Mouse (Mus musculus): Measurements from ENCODE around the gene Olfr374. TPM values are rescaled to one million over a fixed set of nuclear protein-coding genes. Genes with fewer than 3 reads are reported as not detected.

The Olfr374 gene
- polyA plus RNA-seq, 1 experiment from 2014 or later: not detected

- peaks cover 50% of the 10 kb centered on the region for H3K36me3 ChIP-seq
- no peaks in the 10 kb centered on the region for H3K9me3 ChIP-seq (replicated peaks)
- no peak overlapping the region for H3K27ac ChIP-seq
Measured at GRCm38 (mm10) chr8:72153382-72153781, 46.5 kb downstream of the Olfr374 start.

GRCm38 (mm10) chr8:72158096-72158495, 51.3 kb downstream of the Olfr374 start:
- Histone ChIP-seq H3K9me3 (replicated peaks) (no peaks in the 10 kb centered on the region), H3K27me3 (no peaks in the 10 kb centered on the region), H3K27ac (no peak overlapping the region), H3K36me3 (peaks cover 6% of the 10 kb centered on the region), H3K4me3 (no peak overlapping the region), H3K9ac (no peak overlapping the region; the same call in 1 of the 2 replicates), H3K4me2 (no peak overlapping the region), H3K4me1 (replicated peaks) (peaks cover 24% of the 10 kb centered on the region)
- no peak for ATAC-seq (replicated peaks; ENCODE audit: insufficient number of reproducible peaks, insufficient read depth, low FRiP score, low read depth)
- WGBS: 90% methylated on average over 2 of the region's 2 CpGs

More at GRCm38 (mm10) chr8:72153382-72153781, 46.5 kb downstream of the Olfr374 start:
- Histone ChIP-seq H3K4me1 (replicated peaks) (no peaks in the 10 kb centered on the region), H3K4me2 (no peak overlapping the region), H3K4me3 (no peak overlapping the region), H3K9ac (no peak overlapping the region), H3K27me3 (no peaks in the 10 kb centered on the region)
- ATAC-seq (replicated peaks; ENCODE audit: insufficient number of reproducible peaks, insufficient read depth, low FRiP score, low read depth): no peak

GRCm38 (mm10) chr8:72158726-72159125, 51.9 kb downstream of the Olfr374 start:
- H3K4me3 ChIP-seq: no peak overlapping the region
- H3K4me2 ChIP-seq: no peak overlapping the region
- no peaks in the 10 kb centered on the region for H3K27me3 ChIP-seq
- H3K36me3 ChIP-seq: peaks cover 4% of the 10 kb centered on the region; the same call in 1 of the 2 replicates
- 70% methylated on average over 3 of the region's 3 CpGs for WGBS
- no peaks in the 10 kb centered on the region for H3K9me3 ChIP-seq (replicated peaks)
- ATAC-seq (replicated peaks; ENCODE audit: insufficient number of reproducible peaks, insufficient read depth, low FRiP score, low read depth): no peak
- H3K4me1 ChIP-seq (replicated peaks): peaks cover 24% of the 10 kb centered on the region
- H3K27ac ChIP-seq: no peak overlapping the region
- H3K9ac ChIP-seq: no peak overlapping the region

- Histone ChIP-seq H3K27ac (peak overlapping the region; percentile 81; the same call in 1 of the 2 replicates), H3K4me3 (peak overlapping the region; percentile 52), H3K36me3 (peaks cover 9% of the 10 kb centered on the region; the same call in 1 of the 2 replicates), H3K27me3 (no peaks in the 10 kb centered on the region), H3K4me2 (peak overlapping the region; percentile 85), H3K9me3 (replicated peaks) (no peaks in the 10 kb centered on the region), H3K4me1 (replicated peaks) (peaks cover 24% of the 10 kb centered on the region), H3K9ac (no peak overlapping the region)
- ATAC-seq (replicated peaks; ENCODE audit: insufficient number of reproducible peaks, insufficient read depth, low FRiP score, low read depth): no peak
- whole genome bisulfite sequencing: 57% methylated on average over 3 of the region's 3 CpGs
Measured at GRCm38 (mm10) chr8:72160007-72160406, 53.2 kb downstream of the Olfr374 start.

GRCm38 (mm10) chr8:72160707-72161697, 54.2 kb downstream of the Olfr374 start, which contains the start of gene Rab8a:
Rab8a (plus strand) TSS chr8:72161200.
- Histone ChIP-seq H3K4me3 (peak within 1 kb of the TSS; percentile 73), H3K4me2 (peak within 1 kb of the TSS; percentile 85), H3K27me3 (no peaks in the 10 kb centered on the region), H3K36me3 (peaks cover 9% of the 10 kb centered on the region; the same call in 1 of the 2 replicates), H3K27ac (peak within 1 kb of the TSS; percentile 81), H3K4me1 (replicated peaks) (peaks cover 24% of the 10 kb centered on the region), H3K9me3 (replicated peaks) (no peaks in the 10 kb centered on the region), H3K9ac (peak within 1 kb of the TSS; percentile 81)
- peak; percentile 98 for ATAC-seq (replicated peaks; ENCODE audit: insufficient number of reproducible peaks, insufficient read depth, low FRiP score, low read depth)
- under 1% methylated on average over 82 of the region's 82 CpGs for WGBS

- Histone ChIP-seq H3K27ac (no peak overlapping the region), H3K27me3 (no peaks in the 10 kb centered on the region), H3K4me3 (no peak overlapping the region), H3K4me2 (peak overlapping the region; percentile 85), H3K36me3 (peaks cover 9% of the 10 kb centered on the region; the same call in 1 of the 2 replicates), H3K4me1 (replicated peaks) (peaks cover 29% of the 10 kb centered on the region), H3K9ac (no peak overlapping the region), H3K9me3 (replicated peaks) (no peaks in the 10 kb centered on the region)
- no peak for ATAC-seq (replicated peaks; ENCODE audit: insufficient number of reproducible peaks, insufficient read depth, low FRiP score, low read depth)
Measured at GRCm38 (mm10) chr8:72162821-72163220, 56.0 kb downstream of the Olfr374 start.

Other genes starting within 250 kb of the Olfr374 start
- 3.7 and 5.7 TPM in 2 replicates for gene Zfp709, start 225.0 kb upstream of the Olfr374 start, polyA plus RNA-seq (2015; fragmentation: Nextera tagmentation; extraction: Ambion mirVana)
- gene Zfp882, start 198.4 kb upstream of the Olfr374 start, polyA plus RNA-seq (2015; fragmentation: Nextera tagmentation; extraction: Ambion mirVana): 2.2 and 2.7 TPM in 2 replicates
- gene Zfp617, start 198.4 kb upstream of the Olfr374 start, polyA plus RNA-seq (2015; fragmentation: Nextera tagmentation; extraction: Ambion mirVana): 22.3 and 23.3 TPM in 2 replicates
- 9.6 and 12.6 TPM in 2 replicates for gene Zfp961, start 156.0 kb upstream of the Olfr374 start, polyA plus RNA-seq (2015; fragmentation: Nextera tagmentation; extraction: Ambion mirVana)
- 1.1 and 1.5 TPM in 2 replicates for gene Cyp4f18, start 97.4 kb upstream of the Olfr374 start, polyA plus RNA-seq (2015; fragmentation: Nextera tagmentation; extraction: Ambion mirVana)
- not detected in 2 replicates for gene Olfr372, start 65.8 kb upstream of the Olfr374 start, polyA plus RNA-seq (2015; fragmentation: Nextera tagmentation; extraction: Ambion mirVana)
- gene Olfr373, start 23.9 kb upstream of the Olfr374 start, polyA plus RNA-seq (2015; fragmentation: Nextera tagmentation; extraction: Ambion mirVana): not detected in 2 replicates
- gene Tpm4, start 27.9 kb downstream of the Olfr374 start, polyA plus RNA-seq (2015; fragmentation: Nextera tagmentation; extraction: Ambion mirVana): 330 and 373 TPM in 2 replicates
- gene Rab8a, start 54.2 kb downstream of the Olfr374 start, polyA plus RNA-seq (2015; fragmentation: Nextera tagmentation; extraction: Ambion mirVana): 68.4 and 77.8 TPM in 2 replicates
- 0.20 and 0.27 TPM in 2 replicates for gene Hsh2d, start 82.6 kb downstream of the Olfr374 start, polyA plus RNA-seq (2015; fragmentation: Nextera tagmentation; extraction: Ambion mirVana)
- not detected in 2 replicates for gene Cib3, start 105.8 kb downstream of the Olfr374 start, polyA plus RNA-seq (2015; fragmentation: Nextera tagmentation; extraction: Ambion mirVana)
- gene Gm11034, start 106.6 kb downstream of the Olfr374 start, polyA plus RNA-seq (2015; fragmentation: Nextera tagmentation; extraction: Ambion mirVana): not detected in 2 replicates
- 41.0 and 45.6 TPM in 2 replicates for gene Fam32a, start 112.7 kb downstream of the Olfr374 start, polyA plus RNA-seq (2015; fragmentation: Nextera tagmentation; extraction: Ambion mirVana)
- 96.3 and 113 TPM in 2 replicates for gene Ap1m1, start 133.0 kb downstream of the Olfr374 start, polyA plus RNA-seq (2015; fragmentation: Nextera tagmentation; extraction: Ambion mirVana)
- gene Gm10282, start 198.2 kb downstream of the Olfr374 start, polyA plus RNA-seq (2015; fragmentation: Nextera tagmentation; extraction: Ambion mirVana): 14.8 and 15.9 TPM in 2 replicates
- gene Klf2, start 212.0 kb downstream of the Olfr374 start, polyA plus RNA-seq (2015; fragmentation: Nextera tagmentation; extraction: Ambion mirVana): 18.5 and 19.5 TPM in 2 replicates